Mouse (Mus musculus) embryo, embryonic 11.5 days (tissue): Measurements from ENCODE around the gene Ptges3l.
"Not testable (repeated sequence)": the region's sequence is repeated elsewhere in the genome, so short reads cannot be mapped to it uniquely, and the experiment has no call there.

ENCODE experiments used
- DNase-seq: peaks from one replicate; pipeline ENCODE4 v3.0.0-alpha.2; 2012; ENCODE audit warnings: low read depth, low spot score

Gene Ptges3l

GRCm38 (mm10) chr11:101424925-101425813, at the start of gene Ptges3l, which contains the start of gene Rundc1:
Gene Ptges3l (minus strand): TSS chr11:101425333.
Gene Rundc1 (plus strand): TSS chr11:101425085.
- DNase-seq: peak; percentile 91

- no peak for DNase-seq
These were observed 49.2 kb upstream of the Ptges3l start for GRCm38 (mm10) chr11:101474298-101474697.

GRCm38 (mm10) chr11:101473686-101474085, 48.6 kb upstream of the Ptges3l start:
- not testable (repeated sequence) for DNase-seq

GRCm38 (mm10) chr11:101472336-101472735, 47.2 kb upstream of the Ptges3l start:
- no peak for DNase-seq

GRCm38 (mm10) chr11:101471926-101472325, 46.8 kb upstream of the Ptges3l start:
- DNase-seq: no peak

- DNase-seq: no peak
These were observed 45.1 kb upstream of the Ptges3l start for GRCm38 (mm10) chr11:101470206-101470605.

- DNase-seq: no peak
These were observed 44.0 kb upstream of the Ptges3l start for GRCm38 (mm10) chr11:101469155-101469554.

- no peak for DNase-seq
These were observed 43.6 kb upstream of the Ptges3l start for GRCm38 (mm10) chr11:101468731-101469130.

GRCm38 (mm10) chr11:101468263-101468688, 43.1 kb upstream of the Ptges3l start:
- no peak for DNase-seq

- DNase-seq: no peak
These were observed 42.5 kb upstream of the Ptges3l start for GRCm38 (mm10) chr11:101467477-101468262.

GRCm38 (mm10) chr11:101466552-101466950, 41.4 kb upstream of the Ptges3l start:
- DNase-seq: not testable (repeated sequence)

- no peak for DNase-seq
These were observed 40.9 kb upstream of the Ptges3l start, which contains the start of gene Vat1 for GRCm38 (mm10) chr11:101465869-101466551. Gene Vat1 (minus strand): TSS chr11:101466230.

GRCm38 (mm10) chr11:101465101-101465868, 40.2 kb upstream of the Ptges3l start:
- DNase-seq: no peak

GRCm38 (mm10) chr11:101464211-101465100, 39.3 kb upstream of the Ptges3l start, which contains the start of gene Rnd2:
Gene Rnd2 (plus strand): TSS chr11:101464999.
- DNase-seq: no peak

- DNase-seq: no peak
These were observed 37.7 kb upstream of the Ptges3l start for GRCm38 (mm10) chr11:101462583-101463440.

GRCm38 (mm10) chr11:101462141-101462540, 37.0 kb upstream of the Ptges3l start:
- no peak for DNase-seq

GRCm38 (mm10) chr11:101460321-101460720, 35.2 kb upstream of the Ptges3l start:
- no peak for DNase-seq

- DNase-seq: no peak
These were observed 34.6 kb upstream of the Ptges3l start for GRCm38 (mm10) chr11:101459716-101460115.

GRCm38 (mm10) chr11:101458217-101458616, 33.1 kb upstream of the Ptges3l start:
- DNase-seq: no peak
